Mouse (Mus musculus): ENCODE measurements at regions not wholly inside any gene's neighbourhood (a gene's known extent, or its start where the extent isn't known, plus 50 kb on each side); places are given as distances from the start of the nearest gene placed in this dataset.

DNA sequence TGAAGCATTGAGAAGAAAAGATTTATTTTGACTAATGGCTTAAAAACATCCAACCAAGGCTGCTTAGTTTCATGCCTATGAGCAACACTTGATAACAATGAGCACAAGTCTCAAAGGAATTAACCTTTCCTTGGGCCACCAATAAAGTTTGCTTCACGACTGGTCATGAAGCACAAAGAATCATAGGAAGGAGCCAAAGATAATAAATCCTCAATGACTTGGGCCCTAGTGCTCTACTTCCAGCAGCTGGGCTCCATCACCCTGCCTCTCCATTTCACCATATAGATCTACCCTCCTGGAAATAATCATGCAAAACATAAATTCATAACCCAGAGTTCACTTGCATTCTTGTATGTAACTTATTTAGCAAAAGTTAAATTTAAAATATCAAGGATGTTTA is 289.4 kb downstream of the Cdh11 start:
- no peak for DNase-seq (ENCODE audit: low spot score)
- H3K4me1 ChIP-seq, result peaks cover 15% of the 10 kb centered on the region
- no peaks in the 10 kb centered on the region for H3K36me3 ChIP-seq
- H3K27me3 ChIP-seq (ENCODE audit: low read depth, poor library complexity, severe bottlenecking), result no peaks in the 10 kb centered on the region
- 63% methylated on average over 1 of the region's 1 CpGs for WGBS
- H3K27ac ChIP-seq, result no peak overlapping the region
- H3K4me3 ChIP-seq, result no peak overlapping the region
- no peaks in the 10 kb centered on the region for H3K9me3 ChIP-seq (replicated peaks)

DNA sequence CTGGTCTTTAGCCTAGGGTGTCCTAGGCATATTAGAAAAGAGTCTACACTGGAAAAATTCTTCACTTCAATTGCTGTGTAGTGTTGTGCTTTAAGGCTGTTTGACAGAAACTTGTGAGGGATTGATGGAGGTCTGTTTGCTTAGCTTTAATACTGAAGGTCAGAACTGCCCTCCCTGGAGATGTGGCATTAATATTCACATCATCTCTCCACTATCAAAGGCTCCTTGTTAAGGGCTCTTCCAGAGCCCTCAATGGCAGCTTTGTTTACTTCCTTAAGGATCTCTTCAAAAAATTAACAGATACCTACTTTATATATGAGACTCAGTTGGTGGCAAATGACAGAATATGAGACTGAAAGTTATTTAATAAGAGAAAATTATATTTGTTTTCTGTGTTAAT is 294.4 kb downstream of the Cdh11 start:
- H3K27me3 ChIP-seq (ENCODE audit: low read depth, poor library complexity, severe bottlenecking), result no peaks in the 10 kb centered on the region
- H3K4me1 ChIP-seq, result no peaks in the 10 kb centered on the region
- no peaks in the 10 kb centered on the region for H3K9me3 ChIP-seq (replicated peaks)
- H3K27ac ChIP-seq, result no peak overlapping the region
- no peaks in the 10 kb centered on the region for H3K36me3 ChIP-seq
- DNase-seq (ENCODE audit: low spot score), result no peak
- H3K4me3 ChIP-seq, result no peak overlapping the region

DNA sequence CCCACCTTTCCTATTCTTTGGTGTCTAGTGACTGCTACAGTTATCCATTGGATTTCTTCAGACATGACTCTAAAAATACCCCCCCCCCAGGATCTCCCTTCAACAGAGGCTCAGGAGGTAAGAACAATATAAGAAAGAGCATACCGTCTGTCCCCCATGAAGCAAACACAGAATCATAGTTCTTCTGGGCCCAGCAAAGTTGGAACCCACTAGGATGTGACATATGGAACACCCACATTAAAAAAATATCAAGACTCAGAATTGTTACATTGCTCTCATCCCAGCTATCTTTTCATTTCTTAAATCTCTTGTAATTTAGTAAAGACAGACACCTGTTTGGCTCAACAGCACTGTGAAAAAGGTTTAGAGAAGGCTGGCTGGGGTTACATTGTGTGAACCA is 297.2 kb downstream of the Cdh11 start:
- DNase-seq (ENCODE audit: low spot score), result no peak
- no peaks in the 10 kb centered on the region for H3K27me3 ChIP-seq (ENCODE audit: low read depth, poor library complexity, severe bottlenecking)
- H3K36me3 ChIP-seq, result no peaks in the 10 kb centered on the region
- 87% methylated on average over 1 of the region's 1 CpGs for WGBS
- H3K4me1 ChIP-seq, result no peaks in the 10 kb centered on the region
- no peak overlapping the region for H3K27ac ChIP-seq
- no peaks in the 10 kb centered on the region for H3K9me3 ChIP-seq (replicated peaks)
- no peak overlapping the region for H3K4me3 ChIP-seq

DNA sequence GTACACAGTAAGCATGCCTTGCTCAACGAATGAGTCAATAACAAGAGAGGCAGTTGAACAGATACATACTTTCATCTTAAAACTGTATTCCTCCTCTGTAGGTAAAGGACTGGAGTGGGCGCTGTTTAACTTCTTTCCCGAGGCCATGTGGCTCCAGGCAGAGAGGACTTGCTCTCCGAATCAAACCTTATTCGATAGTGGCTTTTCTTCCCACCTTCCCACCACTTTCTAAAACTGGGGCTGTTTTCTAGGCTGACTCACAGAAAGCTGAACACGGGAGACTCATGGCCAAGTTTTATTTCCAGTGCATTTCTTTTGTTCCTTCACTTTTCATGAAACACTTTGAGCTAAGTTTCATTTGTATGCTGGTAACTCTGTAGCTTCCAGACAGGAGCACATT is 297.6 kb downstream of the Cdh11 start:
- Histone ChIP-seq H3K36me3 (no peaks in the 10 kb centered on the region), H3K27me3 (ENCODE audit: low read depth, poor library complexity, severe bottlenecking) (no peaks in the 10 kb centered on the region), H3K9me3 (replicated peaks) (no peaks in the 10 kb centered on the region), H3K4me1 (no peaks in the 10 kb centered on the region), H3K27ac (no peak overlapping the region), H3K4me3 (no peak overlapping the region)
- WGBS, result 88% methylated on average over 6 of the region's 6 CpGs
- no peak for DNase-seq (ENCODE audit: low spot score)

DNA sequence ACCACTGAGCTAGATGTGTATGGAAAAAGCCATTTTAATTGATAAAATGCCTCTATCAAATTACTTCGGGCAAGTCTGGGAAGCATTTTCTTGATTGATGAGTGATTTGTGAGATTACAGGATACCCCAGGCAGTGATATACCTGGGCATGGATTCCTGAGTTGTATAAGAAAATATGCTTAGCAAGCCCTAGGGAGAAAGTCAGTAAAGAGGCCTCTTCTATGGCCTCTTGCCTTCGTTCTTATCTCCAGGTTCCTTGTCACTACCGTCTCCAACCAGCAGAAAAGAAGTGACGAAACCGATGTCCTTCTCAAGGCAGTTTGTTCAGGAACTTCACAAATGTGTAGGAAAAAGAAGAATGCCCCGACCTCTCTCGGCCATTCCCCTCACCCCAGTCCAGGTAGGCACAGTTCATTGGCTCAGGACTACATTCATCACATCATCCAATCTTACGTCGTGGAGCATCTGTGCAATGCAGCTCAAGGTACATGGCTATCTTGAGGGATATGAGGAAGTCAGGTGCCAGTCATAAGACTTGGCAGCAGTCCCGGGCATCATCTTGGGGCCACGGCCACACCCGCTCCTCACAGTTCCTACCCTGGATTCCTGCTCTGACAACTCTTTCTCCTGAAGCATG is 310.2 kb downstream of the Cdh11 start:
- H3K27me3 ChIP-seq (ENCODE audit: low read depth, poor library complexity, severe bottlenecking), result no peaks in the 10 kb centered on the region
- H3K4me3 ChIP-seq, result no peak overlapping the region

DNA sequence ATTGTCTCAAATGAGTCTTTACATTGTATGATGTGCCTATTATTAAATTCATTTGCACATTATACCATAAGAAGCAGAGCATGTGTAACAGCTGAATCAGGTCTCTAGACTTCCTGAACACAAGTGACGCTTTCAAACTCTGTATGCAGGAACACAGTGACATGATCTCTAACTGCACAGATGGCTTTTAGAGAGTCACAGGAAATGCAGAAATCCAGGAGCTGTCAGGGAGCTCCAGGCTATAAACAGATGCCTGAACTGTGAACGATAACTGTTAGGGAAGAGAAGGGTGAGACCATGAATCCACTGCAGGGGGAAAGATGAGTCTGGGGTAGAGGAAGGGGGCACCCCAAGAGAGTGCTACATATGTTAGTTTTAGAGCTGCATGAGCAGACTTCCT is 311.2 kb downstream of the Cdh11 start:
- DNase-seq (ENCODE audit: low spot score), result no peak
- H3K36me3 ChIP-seq, result no peaks in the 10 kb centered on the region
- no peak overlapping the region for H3K27ac ChIP-seq
- WGBS, result 72% methylated on average over 2 of the region's 2 CpGs
- H3K27me3 ChIP-seq (ENCODE audit: low read depth, poor library complexity, severe bottlenecking), result no peaks in the 10 kb centered on the region
- H3K9me3 ChIP-seq (replicated peaks), result no peaks in the 10 kb centered on the region
- H3K4me1 ChIP-seq, result no peaks in the 10 kb centered on the region
- no peak overlapping the region for H3K4me3 ChIP-seq

More for the DNA sequence above, 310.2 kb downstream of the Cdh11 start:
- no peak for DNase-seq (ENCODE audit: low spot score)
- H3K9me3 ChIP-seq (replicated peaks), result no peaks in the 10 kb centered on the region
- H3K27ac ChIP-seq, result no peak overlapping the region
- H3K36me3 ChIP-seq, result no peaks in the 10 kb centered on the region
- H3K4me1 ChIP-seq, result no peaks in the 10 kb centered on the region
- WGBS, result 91% methylated on average over 12 of the region's 12 CpGs

DNA sequence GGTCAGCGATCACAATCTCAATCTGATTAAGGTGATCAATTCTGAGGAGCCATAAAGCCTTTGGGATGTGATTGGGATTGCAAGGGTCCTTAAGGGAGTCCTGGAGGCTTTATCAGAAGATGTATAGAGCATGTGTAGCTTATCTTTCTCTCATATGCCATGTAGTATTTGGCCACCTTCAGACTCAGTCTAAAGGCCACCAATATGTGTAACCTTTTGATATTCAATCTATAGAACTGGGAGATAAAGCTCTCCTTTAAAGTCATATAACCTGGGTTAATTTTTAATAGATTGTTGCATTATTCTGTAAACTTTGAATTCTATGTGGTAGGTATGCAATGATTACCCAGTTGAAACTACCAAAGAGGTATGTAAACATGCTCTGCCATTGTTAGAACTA is 314.1 kb downstream of the Cdh11 start:
- Histone ChIP-seq H3K9me3 (replicated peaks) (no peaks in the 10 kb centered on the region), H3K4me1 (no peaks in the 10 kb centered on the region), H3K27ac (no peak overlapping the region), H3K27me3 (ENCODE audit: low read depth, poor library complexity, severe bottlenecking) (no peaks in the 10 kb centered on the region), H3K36me3 (no peaks in the 10 kb centered on the region), H3K4me3 (no peak overlapping the region)
- 92% methylated on average over 1 of the region's 1 CpGs for WGBS
- DNase-seq (ENCODE audit: low spot score), result no peak

DNA sequence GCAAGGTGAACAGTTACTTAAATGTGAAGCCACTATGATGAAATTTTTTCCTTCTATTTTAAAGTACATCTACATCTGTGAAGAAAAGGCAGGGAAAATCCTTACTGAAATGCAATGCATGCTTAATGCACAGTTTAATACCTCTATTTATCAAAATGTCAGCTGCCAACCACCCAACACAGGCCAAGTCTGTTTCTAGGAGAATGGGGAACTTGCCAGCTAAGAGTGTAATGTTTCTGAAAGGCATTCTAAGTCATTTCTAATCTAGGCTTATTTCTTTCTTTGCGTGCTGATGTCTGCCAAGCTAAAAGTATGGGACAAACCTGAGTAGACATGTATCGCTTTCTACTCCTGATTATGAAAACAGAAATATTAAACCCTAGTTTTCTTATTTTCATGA is 322.8 kb downstream of the Cdh11 start:
- no peak for DNase-seq (ENCODE audit: low spot score)
- Histone ChIP-seq H3K4me1 (no peaks in the 10 kb centered on the region), H3K4me3 (no peak overlapping the region), H3K9me3 (replicated peaks) (no peaks in the 10 kb centered on the region), H3K36me3 (no peaks in the 10 kb centered on the region), H3K27ac (no peak overlapping the region), H3K27me3 (ENCODE audit: low read depth, poor library complexity, severe bottlenecking) (no peaks in the 10 kb centered on the region)
- 94% methylated on average over 2 of the region's 2 CpGs for WGBS

DNA sequence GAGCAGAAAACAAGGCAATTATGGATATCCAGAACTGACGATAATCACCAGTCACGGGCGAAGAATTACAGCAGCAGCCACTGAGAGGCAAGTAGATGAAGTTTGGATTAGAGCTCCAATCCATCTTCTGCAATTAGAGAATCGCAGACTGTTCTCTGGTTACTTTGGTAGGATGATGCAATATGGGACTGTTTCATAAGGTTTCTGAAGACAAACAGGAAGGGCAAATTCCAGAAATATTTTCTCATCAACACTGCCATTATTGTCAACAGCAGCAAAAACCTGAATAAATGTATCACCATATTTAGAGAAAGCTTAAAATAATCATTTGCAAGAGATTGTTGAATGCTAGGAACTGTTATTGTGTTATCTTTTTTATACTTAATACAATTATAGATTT is 342.4 kb downstream of the Cdh11 start:
- Histone ChIP-seq H3K36me3 (no peaks in the 10 kb centered on the region), H3K27me3 (ENCODE audit: low read depth, poor library complexity, severe bottlenecking) (no peaks in the 10 kb centered on the region), H3K9me3 (replicated peaks) (no peaks in the 10 kb centered on the region), H3K4me3 (no peak overlapping the region), H3K27ac (no peak overlapping the region), H3K4me1 (no peaks in the 10 kb centered on the region)
- 92% methylated on average over 4 of the region's 4 CpGs for WGBS
- no peak for DNase-seq (ENCODE audit: low spot score)

DNA sequence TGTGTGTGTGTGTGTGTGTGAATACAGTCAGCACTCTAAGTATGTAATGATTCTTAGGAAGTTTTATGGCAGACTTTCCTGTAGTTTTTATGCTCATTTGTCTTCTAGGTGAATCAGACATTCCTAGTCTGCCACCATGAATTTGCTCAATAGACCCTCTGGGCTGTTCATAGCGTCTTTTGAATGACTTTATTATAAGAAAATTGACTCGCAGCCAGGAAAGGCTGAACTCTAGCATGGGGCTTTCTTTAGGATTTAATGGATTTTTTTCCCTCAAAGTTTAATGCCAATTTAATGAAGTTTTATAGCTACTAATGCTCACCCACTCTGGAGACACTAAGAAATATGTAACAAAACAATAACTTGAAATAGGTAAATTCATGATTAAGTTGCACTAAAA is 363.6 kb downstream of the Cdh11 start:
- 86% methylated on average over 2 of the region's 2 CpGs for WGBS
- Histone ChIP-seq H3K9me3 (replicated peaks) (no peaks in the 10 kb centered on the region), H3K27ac (no peak overlapping the region), H3K4me3 (no peak overlapping the region), H3K36me3 (no peaks in the 10 kb centered on the region), H3K27me3 (ENCODE audit: low read depth, poor library complexity, severe bottlenecking) (no peaks in the 10 kb centered on the region), H3K4me1 (no peaks in the 10 kb centered on the region)
- no peak for DNase-seq (ENCODE audit: low spot score)

DNA sequence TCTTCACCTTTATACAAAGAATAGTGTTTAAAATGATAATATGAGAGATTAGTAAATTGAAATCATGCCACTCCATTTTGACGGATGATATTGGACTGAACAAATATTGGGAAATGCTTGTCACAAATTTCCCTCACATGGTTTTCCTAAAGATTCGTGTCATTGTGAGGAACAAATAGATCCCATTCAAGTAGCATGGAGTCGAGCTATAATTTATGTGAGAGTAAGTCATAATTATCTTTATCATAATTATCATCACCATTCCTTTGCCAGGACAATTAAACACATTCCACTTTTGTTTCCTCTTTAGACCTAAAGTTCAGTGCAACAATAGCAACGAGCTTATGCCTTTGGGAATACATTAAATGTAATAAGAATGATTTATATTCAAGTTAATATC is 370.5 kb downstream of the Cdh11 start:
- Histone ChIP-seq H3K4me1 (no peaks in the 10 kb centered on the region), H3K27ac (no peak overlapping the region), H3K4me3 (no peak overlapping the region), H3K27me3 (ENCODE audit: low read depth, poor library complexity, severe bottlenecking) (no peaks in the 10 kb centered on the region), H3K36me3 (no peaks in the 10 kb centered on the region), H3K9me3 (replicated peaks) (no peaks in the 10 kb centered on the region)
- WGBS, result 86% methylated on average over 4 of the region's 4 CpGs
- no peak for DNase-seq (ENCODE audit: low spot score)

DNA sequence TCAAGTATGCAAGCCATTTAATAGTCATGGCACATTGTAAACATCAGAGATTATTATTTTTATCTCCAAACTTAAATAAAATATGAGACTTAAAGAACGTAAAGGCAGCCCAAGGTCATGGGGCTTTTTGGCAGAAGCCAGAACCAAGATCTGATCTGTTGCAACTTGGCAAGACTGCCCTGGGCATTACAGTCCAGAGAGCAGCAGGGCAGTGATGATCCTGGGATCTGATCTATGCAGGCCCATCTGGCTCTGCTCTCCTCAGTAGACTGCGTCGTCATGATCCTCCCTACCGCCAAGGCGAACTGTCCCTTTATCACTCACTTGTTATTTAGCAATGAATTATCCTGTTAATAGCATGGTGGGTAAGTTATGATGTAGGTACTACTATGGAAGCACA is 372.0 kb downstream of the Cdh11 start:
- Histone ChIP-seq H3K4me3 (no peak overlapping the region), H3K9me3 (replicated peaks) (no peaks in the 10 kb centered on the region), H3K36me3 (no peaks in the 10 kb centered on the region), H3K4me1 (no peaks in the 10 kb centered on the region), H3K27ac (no peak overlapping the region), H3K27me3 (ENCODE audit: low read depth, poor library complexity, severe bottlenecking) (no peaks in the 10 kb centered on the region)
- WGBS, result 95% methylated on average over 5 of the region's 5 CpGs
- DNase-seq (ENCODE audit: low spot score), result no peak

DNA sequence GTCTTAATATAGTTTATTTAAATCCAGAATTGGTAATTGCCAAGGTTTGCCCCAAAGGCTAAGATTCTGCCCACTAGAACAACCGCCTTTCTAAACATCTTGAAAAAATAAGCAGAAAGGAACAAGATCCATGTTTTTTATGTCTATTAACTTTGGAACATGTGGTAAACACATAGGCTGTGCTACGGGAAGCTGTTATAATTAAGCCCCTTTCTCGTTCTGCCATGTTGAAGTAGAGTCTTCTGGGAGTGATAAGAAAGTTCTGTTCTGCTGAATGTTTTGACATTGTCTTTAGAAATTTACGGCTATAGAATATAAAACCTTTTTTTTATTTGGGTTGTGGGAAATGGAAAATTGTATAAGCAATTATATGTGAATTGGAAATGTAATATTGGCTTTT is 397.9 kb downstream of the Cdh11 start:
- no peaks in the 10 kb centered on the region for H3K27me3 ChIP-seq (ENCODE audit: low read depth, poor library complexity, severe bottlenecking)
- DNase-seq (ENCODE audit: low spot score), result no peak
- H3K27ac ChIP-seq, result no peak overlapping the region
- H3K4me1 ChIP-seq, result no peaks in the 10 kb centered on the region
- no peaks in the 10 kb centered on the region for H3K36me3 ChIP-seq
- H3K9me3 ChIP-seq (replicated peaks), result no peaks in the 10 kb centered on the region
- no peak overlapping the region for H3K4me3 ChIP-seq
- WGBS, result 87% methylated on average over 4 of the region's 4 CpGs

DNA sequence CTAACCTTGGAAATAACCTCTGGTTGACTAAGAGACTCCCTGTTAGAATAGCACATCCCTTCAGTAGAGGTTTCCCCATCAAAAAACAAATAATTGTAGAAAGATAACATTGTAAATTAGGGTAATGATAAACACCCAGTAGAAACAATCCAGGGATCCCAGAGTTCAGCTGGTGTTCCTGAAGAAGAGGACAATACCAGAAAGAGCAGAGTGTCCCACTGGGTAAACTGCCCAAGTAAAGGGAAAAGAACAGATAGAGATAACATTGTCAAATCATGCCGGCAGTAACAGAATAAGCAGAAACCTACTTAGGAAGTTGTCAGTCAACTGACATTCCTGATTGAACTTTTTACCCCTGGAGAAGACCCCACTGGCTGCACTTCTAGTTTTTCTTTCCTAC is 440.1 kb downstream of the Cdh11 start:
- H3K27me3 ChIP-seq (ENCODE audit: low read depth, poor library complexity, severe bottlenecking), result no peaks in the 10 kb centered on the region
- whole genome bisulfite sequencing, result 86% methylated on average over 1 of the region's 1 CpGs
- no peaks in the 10 kb centered on the region for H3K9me3 ChIP-seq (replicated peaks)
- H3K4me1 ChIP-seq, result no peaks in the 10 kb centered on the region
- no peak overlapping the region for H3K4me3 ChIP-seq
- DNase-seq (ENCODE audit: low spot score), result no peak
- no peak overlapping the region for H3K27ac ChIP-seq
- no peaks in the 10 kb centered on the region for H3K36me3 ChIP-seq
